9 mouse cellular contexts compared by ENCODE assay signal in genomic region chr9:51006846-51007245, GRCm38 (mm10). TPM values are rescaled to one million over a fixed set of nuclear protein-coding genes. Genes with fewer than 3 reads are reported as not detected.
DNase-seq lines count a peak whose midpoint lies in the region; ATAC-seq lines count a peak whose summit lies in the region.
"Had no signal": no experiment of that assay in that cellular context is flagged by ENCODE, and none has a peak within 500 bp of the region (broad histone marks: within the 10 kb centered on the region; RNA-seq: fewer than 3 reads in every experiment).

No protein-coding gene starts in this region.

- H3K4me2 ChIP-seq in forebrain, embryonic 13.5 days = peak overlapping the region; percentile 27; the same call in 1 of the 2 replicates
- peak overlapping the region; percentile 87 for H3K4me2 ChIP-seq in liver, embryonic 12.5 days
- no peak overlapping the region for H3K4me2 ChIP-seq in neural tube, embryonic 11.5 days (ENCODE audit: low read depth)

- H3K4me3 ChIP-seq in forebrain, embryonic 13.5 days = no peak overlapping the region
- H3K4me3 ChIP-seq in liver, embryonic 12.5 days = peak overlapping the region; percentile 83
- no peak overlapping the region for H3K4me3 ChIP-seq in neural tube, embryonic 11.5 days (ENCODE audit: low read depth, low read length)

- WGBS in forebrain, embryonic 13.5 days = 4% methylated on average over 4 of the region's 4 CpGs
- WGBS in liver, embryonic 12.5 days (ENCODE audit: insufficient replicate concordance) = 6% methylated on average over 4 of the region's 4 CpGs
- WGBS in neural tube, embryonic 11.5 days = 8% methylated on average over 4 of the region's 4 CpGs

- no peaks in the 10 kb centered on the region for H3K9me3 ChIP-seq in forebrain, embryonic 13.5 days (replicated peaks)
- H3K9me3 ChIP-seq in liver, embryonic 12.5 days (replicated peaks) = no peaks in the 10 kb centered on the region
- H3K9me3 ChIP-seq in neural tube, embryonic 11.5 days (ENCODE audit: control insufficient read depth, low read length) = no peaks in the 10 kb centered on the region

- H3K27me3 ChIP-seq in forebrain, embryonic 13.5 days = 0 out of 2 replicates have a peak, but pooled peaks cover 3% of the 10 kb centered on the region
- no peaks in the 10 kb centered on the region for H3K27me3 ChIP-seq in liver, embryonic 12.5 days (replicated peaks)
- H3K27me3 ChIP-seq in neural tube, embryonic 11.5 days (ENCODE audit: control insufficient read depth, insufficient read depth, low read length) = no peaks in the 10 kb centered on the region

- no peaks in the 10 kb centered on the region for H3K36me3 ChIP-seq in forebrain, embryonic 13.5 days (ENCODE audit: poor library complexity, severe bottlenecking)
- no peaks in the 10 kb centered on the region for H3K36me3 ChIP-seq in liver, embryonic 12.5 days
- no peaks in the 10 kb centered on the region for H3K36me3 ChIP-seq in neural tube, embryonic 11.5 days (ENCODE audit: control insufficient read depth, insufficient read depth, low read length)

- H3K27ac ChIP-seq in forebrain, embryonic 13.5 days = no peak overlapping the region
- no peak overlapping the region for H3K27ac ChIP-seq in liver, embryonic 12.5 days
- H3K27ac ChIP-seq in neural tube, embryonic 11.5 days (ENCODE audit: low read depth, low read length) = no peak overlapping the region

- H3K9ac ChIP-seq in forebrain, embryonic 13.5 days = no peak overlapping the region
- peak overlapping the region; percentile 96; the same call in 1 of the 2 replicates for H3K9ac ChIP-seq in liver, embryonic 12.5 days
- H3K9ac ChIP-seq in neural tube, embryonic 11.5 days (ENCODE audit: low read length) = no peak overlapping the region

- peak; percentile 49 for DNase-seq in urinary bladder, postnatal 25 days (ENCODE audit: low spot score)
- no peak for DNase-seq in urinary bladder, adult 2 months (ENCODE audit: low spot score)
- peak; percentile 51 for DNase-seq in cerebellum, adult 11-12 months
- DNase-seq in induced T-regulatory cell, adult 2 months (ENCODE audit: low read depth) = peak; percentile 92
- peak; percentile 51 for DNase-seq in neural tube, embryonic 11.5 days (ENCODE audit: low spot score)
- DNase-seq in thymus, postnatal 0 days (ENCODE audit: low spot score) = peak; percentile 82

- peaks cover 17% of the 10 kb centered on the region for H3K4me1 ChIP-seq in forebrain, embryonic 13.5 days
- H3K4me1 ChIP-seq in liver, embryonic 12.5 days = peaks cover 28% of the 10 kb centered on the region
- peaks cover 2% of the 10 kb centered on the region; the same call in 1 of the 2 replicates for H3K4me1 ChIP-seq in neural tube, embryonic 11.5 days (ENCODE audit: control insufficient read depth, insufficient read depth, low read length)

- no peak for ATAC-seq in forebrain, embryonic 13.5 days
- ATAC-seq in liver, embryonic 12.5 days = no peak
- no peak for ATAC-seq in neural tube, embryonic 11.5 days (ENCODE audit: insufficient read depth, low FRiP score, low TSS enrichment)

RNA-seq across cellular contexts. Expression of gene Sik2, which starts 2.0 kb away (rescaled TPM):
- 17.4 and 19.2 TPM in 2 replicates for polyA plus RNA-seq in urinary bladder, adult 2 months (2012; rRNA removed)
- polyA plus RNA-seq in forebrain, embryonic 13.5 days (2015; fragmentation: Nextera tagmentation; extraction: Ambion mirVana) = 14.4 and 15.1 TPM in 2 replicates
- polyA plus RNA-seq in liver, embryonic 12.5 days (2016; fragmentation: Nextera tagmentation; extraction: Ambion mirVana) = 12.3 and 14.5 TPM in 2 replicates
- 12.4 and 15.3 TPM in 2 replicates for polyA plus RNA-seq in neural tube, embryonic 11.5 days (2014; fragmentation: Nextera tagmentation; extraction: Ambion mirVana)
- polyA plus RNA-seq in thymus, postnatal 0 days (2015; fragmentation: Nextera tagmentation; extraction: Ambion mirVana) = 12.1 and 12.4 TPM in 2 replicates

RNA-seq across cellular contexts. Expression of gene Btg4, which starts 53.9 kb away (rescaled TPM):
- 0.10 TPM in 1 of 2 replicates, not detected in the other for polyA plus RNA-seq in urinary bladder, adult 2 months (2012; rRNA removed)
- polyA plus RNA-seq in forebrain, embryonic 13.5 days (2015; fragmentation: Nextera tagmentation; extraction: Ambion mirVana) = not detected in 2 replicates
- not detected in 2 replicates for polyA plus RNA-seq in liver, embryonic 12.5 days (2016; fragmentation: Nextera tagmentation; extraction: Ambion mirVana)
- polyA plus RNA-seq in neural tube, embryonic 11.5 days (2014; fragmentation: Nextera tagmentation; extraction: Ambion mirVana) = not detected in 2 replicates
- 0.12 and 0.17 TPM in 2 replicates for polyA plus RNA-seq in thymus, postnatal 0 days (2015; fragmentation: Nextera tagmentation; extraction: Ambion mirVana)
- polyA plus RNA-seq: gonadal fat pad, adult 2 months had no signal
